Mouse (Mus musculus) c-Kit-negative CD71-positive TER-119-positive erythroid progenitor cells, embryonic 14.5 days (primary cell): Measurements from ENCODE around the gene Snx1.

Experiments used
- DNase-seq: peaks from one replicate; pipeline ENCODE4 v3.0.0-alpha.2; 2013; ENCODE audit warnings: low read depth, low spot score

The Snx1 gene

DNA sequence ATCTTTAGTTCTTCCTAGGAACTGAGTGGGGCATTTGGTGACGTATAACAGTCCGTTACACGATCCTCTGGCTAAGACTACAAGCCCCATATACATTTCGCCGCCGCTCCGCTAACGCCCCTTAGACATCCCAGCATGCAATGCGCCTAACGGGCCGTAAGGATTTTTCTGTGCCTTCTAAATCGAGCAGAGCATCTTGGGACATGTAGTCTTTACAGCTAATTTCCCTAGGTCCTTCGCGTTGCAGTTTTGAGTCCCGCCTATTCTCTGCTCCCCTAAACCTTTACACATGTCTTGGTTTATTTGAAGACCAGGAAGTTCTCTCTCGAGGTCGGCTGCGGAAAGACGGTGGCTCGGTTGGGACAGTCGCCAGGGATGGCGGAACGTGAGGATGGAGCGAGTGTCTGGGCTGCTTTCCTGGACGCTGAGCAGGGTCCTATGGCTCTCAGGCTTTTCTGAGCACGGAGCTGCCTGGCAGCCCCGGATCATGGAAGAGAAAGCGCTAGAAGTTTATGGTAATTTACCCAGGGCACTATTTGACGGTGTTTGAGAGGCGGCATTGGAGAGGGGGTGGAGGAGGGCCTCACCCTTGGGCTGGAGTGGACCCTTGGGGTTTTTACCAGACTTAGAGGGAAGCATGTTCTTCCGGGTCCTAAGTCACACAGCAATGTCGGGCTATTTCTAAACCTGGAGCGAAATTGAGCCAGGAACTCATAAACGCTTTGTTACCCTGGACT, at the start of gene Snx1, which contains the start of gene Ciao2a:
Snx1 (minus strand) TSS at position 132 of the 737 bp plus-strand sequence.
Ciao2a (plus strand) TSS at position 156 of the 737 bp plus-strand sequence.
- peak; percentile 94 for DNase-seq

DNA sequence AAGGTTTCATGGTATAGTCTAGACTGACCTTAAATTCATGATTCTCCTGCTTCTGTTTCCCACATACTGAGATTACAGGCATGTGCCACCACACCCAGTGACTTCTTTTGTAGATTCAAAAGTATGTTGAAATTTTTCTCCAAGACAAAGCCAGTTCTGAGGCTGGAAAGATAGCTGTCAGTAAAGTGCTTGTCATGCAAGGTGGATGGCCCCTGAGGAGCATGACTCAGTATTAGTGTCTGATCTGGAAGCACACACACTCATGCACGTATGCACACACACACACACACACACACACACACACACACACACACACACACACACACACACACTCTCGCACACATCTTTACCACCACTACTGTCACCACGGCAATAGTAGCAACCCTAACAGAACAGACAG, 48.6 kb upstream of the Snx1 start:
- DNase-seq = no peak

DNA sequence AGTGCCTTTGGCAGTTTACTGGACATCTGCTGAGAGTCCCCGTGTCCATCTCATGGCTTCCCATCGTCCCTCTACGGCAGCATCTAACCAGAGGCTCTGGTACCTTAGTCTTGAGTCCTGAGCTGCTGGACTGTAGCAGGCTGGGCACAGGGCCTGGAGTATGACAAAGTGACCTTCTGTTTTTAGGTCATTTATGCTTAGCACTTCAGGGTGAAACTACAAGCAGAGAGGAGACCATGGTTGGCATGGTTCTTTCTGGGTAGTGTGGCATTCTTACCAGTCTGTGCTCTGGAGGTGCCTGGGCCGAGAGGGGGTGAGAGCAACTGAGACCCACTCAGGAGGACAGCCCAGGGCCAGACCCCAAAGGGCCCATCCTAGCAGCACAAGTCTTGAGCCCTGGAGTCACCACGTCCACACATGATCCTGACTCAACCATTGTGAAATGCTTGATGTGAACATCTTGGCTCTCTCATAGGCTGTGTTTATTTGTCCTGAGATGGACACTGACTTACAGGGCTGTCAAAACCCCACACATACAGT, 47.0 kb upstream of the Snx1 start:
- DNase-seq = no peak

DNA sequence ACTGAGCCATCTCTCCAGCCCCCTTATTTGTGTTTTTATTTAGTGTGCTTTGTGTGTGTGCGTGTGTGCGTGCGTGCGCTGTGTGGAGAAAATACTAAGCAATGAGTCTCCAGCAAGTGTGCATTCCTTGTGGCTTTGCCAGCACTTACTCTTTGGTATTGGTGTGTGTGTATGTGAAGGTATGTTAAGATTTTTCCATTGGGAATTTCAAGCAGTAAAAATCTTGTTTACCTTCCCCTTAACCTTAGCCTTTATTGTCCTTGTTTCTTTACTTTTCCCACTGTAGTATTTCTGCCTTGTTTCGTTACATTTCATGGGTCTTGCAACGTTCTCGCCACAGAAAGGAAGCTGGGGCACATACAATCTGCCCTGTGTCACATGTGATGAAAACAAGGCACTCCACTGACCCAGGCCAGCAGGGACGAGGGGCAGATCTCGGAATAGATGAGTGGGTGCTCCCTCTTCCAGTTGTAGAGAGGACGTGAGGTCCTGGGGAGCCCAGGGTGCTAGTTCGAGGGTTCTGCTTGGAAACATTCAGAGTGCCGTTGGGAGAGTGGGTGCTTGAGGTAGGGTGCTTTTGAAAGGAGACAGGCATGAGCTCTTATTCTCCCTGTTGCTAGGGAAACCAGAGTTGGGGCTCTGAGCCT, 45.0 kb upstream of the Snx1 start:
- DNase-seq = no peak

DNA sequence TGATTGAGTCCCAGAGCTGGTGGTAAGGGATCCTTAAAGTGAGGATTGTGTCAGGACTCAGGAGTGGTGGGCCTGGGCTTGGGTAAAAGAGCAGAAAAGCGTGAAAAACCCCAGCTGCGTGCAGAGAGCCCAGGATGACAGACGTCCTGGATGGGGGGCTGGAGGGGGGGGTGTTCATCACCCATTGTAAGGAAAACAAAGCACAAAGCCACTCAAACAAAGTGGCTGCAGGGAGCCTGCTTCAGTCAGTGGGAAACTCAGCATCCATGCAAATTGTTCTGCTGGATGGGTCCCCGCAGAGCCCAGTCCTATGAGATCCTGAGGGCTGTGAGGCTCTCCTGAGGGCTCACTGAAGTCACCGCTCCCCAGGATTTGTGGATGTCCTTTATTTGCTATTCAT, 44.1 kb upstream of the Snx1 start:
- no peak for DNase-seq

DNA sequence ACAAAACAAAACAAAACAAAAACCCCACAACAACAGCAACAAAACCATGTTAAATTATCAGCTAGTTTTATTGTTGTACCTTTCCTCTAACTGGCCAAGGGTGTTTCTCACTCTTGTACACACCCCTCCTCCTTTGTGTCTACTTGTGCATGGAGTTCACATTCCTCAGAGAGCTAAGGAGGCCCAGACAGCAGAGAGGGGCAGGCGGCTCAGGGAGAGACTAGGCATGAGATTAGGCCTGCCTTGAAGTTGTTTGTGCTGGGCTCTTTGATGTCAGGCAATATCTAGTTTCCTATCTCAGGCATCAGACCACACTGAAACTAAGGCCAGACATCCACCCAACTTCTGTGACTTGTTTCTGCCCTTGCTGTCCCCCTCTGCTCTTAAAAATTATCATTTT, 41.8 kb upstream of the Snx1 start:
- DNase-seq = no peak

DNA sequence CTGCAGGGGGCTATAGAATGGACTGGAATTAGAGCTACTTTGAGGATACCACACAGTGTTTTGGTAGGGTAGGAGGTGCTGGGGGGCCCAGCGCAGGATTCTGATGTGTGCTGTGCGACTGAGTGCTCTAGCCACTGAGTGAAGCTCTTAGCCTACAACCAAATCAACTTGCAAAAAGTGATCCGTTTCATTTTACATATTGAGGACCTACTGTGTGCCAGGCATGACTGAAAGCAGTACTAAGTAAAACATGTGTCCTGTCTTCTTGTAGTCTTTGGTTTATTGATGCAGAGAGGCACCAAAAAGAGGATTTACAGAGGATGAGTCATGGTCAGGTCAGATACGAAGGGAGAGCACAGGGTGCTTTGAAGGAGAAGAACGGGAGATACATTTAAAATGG, 40.8 kb upstream of the Snx1 start:
- DNase-seq = no peak

DNA sequence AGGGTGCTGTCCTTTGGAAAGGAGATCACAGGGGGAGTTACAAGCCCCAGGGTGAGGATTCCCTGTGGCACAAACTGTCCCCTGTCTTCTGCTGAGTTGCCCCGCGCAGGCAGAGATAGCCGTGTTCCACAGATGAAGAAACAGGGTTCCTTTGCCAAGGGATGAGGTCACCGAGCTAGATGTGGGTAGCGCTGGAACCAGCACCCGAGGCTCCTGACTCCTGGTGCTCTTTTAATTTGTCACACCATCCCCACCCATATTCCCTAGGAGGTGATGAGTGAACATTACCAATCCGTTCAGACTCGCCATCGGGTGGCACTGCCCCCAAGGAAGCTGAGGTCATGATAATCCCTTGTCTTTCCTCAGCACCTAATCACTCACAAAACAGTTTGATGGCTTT, 36.6 kb upstream of the Snx1 start:
- DNase-seq = no peak

DNA sequence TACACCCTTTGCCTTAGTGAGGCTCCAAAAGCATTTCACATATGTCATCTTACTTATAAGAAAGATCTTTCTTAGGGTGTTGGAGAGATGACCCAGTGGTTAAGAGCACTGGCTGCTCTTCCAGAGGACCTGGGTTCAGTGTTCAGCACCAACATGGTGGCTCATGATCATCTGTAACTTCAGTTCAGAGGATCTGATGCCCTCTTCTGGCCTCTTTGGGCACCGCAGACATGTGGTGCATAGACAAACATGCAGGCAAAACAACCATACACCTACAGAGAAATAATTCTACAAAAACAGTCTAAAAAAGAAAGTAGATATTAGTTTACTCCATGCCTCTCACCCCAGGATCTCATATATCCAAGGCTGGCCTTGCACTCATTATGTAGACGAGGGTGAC, 33.8 kb upstream of the Snx1 start:
- no peak for DNase-seq

DNA sequence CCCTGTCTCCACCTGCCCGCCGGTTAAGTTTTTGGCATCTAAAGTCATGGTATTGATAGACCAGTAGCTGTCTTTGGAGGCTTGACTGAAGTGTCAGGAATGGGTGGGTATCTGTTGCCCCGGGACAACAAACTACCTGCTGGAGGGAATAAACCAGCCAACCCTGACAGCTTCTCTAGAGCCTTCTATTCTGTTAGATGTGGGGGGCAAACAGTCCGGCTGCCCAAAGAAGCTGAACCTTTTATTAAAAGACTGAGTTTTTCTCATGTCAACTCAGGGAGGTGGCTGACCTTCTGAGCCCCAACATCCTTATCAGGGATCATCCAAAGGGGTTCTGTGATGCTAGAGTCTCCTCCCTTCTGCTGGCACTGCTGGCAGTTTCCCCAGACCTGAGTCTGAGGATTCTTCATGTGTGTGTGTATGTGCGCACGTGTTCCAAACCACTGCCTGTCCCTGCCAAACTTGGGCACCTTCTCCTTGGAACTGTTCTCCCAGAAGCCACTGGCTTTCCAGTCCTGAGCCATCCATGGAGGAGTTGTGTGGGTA, 32.6 kb upstream of the Snx1 start:
- peak; percentile 68 for DNase-seq

DNA sequence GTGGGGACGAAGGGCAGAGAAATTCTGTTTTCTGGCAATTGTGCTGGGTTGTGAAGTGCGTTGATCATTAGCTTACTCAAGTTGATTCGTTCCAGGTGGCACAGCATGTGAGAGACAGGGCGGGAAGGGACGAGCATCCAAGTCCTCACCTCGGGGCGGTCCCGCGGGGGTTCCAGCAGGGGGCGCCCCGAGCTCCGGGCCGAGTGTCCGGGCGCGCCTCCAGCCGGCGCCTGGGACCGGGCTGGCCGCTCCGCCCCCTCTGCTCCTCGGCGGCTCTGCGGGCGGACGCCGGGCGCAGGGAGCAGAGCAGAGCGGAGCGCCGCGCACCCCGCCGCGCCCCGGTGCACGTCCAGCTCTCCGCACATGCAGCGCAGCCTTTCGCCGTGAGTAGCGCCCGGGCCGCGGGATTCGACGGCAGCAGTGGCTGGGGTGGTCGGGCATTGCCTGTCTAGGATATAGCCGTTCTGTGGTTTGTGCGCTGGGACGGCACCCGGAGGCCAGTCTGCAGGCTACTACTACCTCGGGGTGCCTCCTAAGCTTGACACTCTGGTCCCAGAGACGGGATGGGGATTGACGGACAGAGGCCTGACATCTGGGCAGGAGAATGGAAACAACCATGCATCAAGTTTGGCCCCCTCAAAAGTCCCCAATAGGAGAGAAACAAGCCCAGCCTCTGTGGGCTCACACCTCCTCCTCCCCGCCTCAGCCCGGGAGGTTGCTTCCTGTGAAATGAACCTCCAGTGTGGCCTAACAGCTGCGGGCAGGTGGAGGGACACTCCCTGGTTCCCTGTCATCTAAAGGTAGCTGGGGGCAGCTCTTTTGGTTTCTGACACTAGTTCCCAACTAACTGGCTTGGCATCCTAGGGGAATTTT, 31.8 kb upstream of the Snx1 start, which contains the start of gene Dapk2:
Dapk2 (plus strand) TSS at position 266 of the 873 bp plus-strand sequence.
- peak; percentile 87 for DNase-seq

DNA sequence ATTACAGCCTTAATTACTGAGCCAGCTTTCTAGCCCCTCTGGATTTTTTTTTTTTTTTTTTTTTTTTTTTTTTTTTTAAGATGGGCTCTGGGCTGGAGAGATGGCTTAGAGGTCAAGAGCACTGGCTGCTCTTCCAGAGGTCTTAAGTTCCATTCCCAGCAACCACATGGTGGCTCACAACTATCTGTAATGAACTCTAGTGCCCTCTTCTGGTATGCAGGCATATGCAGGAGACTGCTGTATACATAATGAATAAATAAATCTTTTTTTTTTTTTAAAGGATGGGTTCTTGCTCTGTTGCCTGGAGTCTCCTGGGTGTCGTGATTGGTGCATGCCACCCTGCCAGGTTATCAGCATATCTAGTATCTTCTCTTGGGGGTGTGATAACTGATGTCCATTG, 29.1 kb upstream of the Snx1 start:
- no peak for DNase-seq

DNA sequence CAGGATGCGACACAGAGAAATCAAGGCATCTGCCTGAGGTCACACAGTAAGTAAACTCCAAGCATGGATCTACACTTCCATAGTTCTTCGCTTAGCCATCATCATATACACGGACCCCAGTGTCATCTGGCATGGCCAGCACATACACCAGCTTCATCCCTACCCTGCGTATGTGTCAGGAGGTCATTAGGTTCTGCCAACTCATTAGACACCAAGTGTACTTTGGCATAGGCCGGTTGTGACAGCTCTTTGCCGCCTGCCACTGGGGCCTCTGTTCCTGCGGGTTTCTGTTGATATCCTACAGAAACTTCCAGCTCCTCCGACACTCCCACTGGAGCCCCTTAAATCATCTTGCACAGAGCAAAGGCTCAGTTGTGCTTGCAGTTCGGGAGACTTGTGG, 27.6 kb upstream of the Snx1 start:
- DNase-seq = no peak

DNA sequence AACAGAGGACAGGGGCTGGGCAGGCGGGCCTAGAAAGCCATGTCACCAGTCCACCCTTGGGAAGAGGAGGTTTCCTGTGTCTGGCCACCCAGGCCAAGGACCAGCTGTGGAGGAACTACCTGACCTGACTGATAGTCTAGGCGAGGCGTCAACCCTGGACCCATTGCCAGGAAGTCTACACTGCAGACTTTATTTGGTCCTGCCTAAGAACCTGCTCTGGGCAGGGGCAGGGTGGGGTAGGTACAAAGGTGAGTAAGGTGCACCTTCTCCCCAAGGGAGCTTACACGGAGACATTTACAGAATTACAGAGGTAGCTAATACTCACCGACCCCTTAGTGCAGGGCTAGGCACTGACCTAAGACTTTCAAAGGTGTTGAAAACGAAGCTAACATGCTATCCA, 27.2 kb upstream of the Snx1 start:
- DNase-seq = no peak

DNA sequence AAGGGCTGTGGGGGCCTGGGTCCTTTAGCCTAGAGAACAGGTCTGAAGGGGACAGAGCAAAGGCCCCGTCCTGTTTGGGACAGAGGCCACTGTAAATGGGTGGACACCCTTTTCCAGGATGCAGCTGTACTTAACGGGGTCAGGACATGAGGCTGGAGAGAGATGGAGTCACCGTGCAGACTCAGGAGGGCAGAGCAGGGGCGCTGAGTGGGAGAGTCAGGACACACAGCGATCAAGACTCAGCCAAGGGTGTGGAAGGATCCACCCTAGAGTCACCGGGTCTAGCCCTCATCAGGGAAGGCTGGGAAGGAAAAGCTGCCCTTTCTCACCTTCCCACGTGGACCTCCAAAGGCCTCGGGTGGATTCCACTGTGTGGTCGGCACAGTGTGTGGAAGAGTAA, 25.6 kb upstream of the Snx1 start:
- DNase-seq = no peak

DNA sequence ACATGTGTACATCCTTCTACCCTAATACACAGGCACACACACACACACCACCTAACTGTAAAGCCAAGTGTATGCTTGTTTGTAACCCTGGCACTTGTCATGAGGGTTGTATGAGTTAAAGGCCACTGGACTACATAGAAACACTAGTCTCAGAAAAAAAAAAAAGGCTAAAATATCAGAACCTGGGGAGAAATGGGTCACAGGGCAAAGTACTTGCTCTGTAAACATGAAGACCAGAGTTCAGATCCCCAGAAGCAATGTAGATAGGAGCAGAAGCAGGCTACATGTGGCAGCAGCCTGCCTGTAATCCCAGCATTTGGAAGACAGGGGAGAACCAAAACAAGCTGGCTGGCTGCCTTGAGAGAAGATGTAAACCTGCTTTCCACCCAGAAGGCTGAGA, 19.8 kb upstream of the Snx1 start:
- DNase-seq = no peak

DNA sequence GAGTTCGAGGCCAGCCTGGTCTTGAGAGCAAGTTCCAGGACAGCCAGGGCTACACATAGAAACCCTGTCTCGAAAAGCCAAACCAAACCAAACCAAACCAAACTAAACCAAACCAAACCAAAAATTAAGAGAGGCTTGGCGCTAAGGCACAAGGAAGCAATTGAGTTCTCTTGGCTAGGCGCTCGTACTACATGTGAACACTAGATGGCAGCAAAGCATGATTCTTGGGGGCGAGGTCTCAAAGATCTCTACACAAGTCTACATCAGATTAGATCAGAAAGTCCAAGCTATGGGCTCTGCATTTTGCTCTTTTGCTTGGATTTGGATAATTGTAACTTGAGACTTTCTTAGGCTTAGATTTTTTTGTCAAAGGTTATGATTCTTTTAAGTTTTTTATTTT, 17.9 kb upstream of the Snx1 start:
- DNase-seq = peak; percentile 68

DNA sequence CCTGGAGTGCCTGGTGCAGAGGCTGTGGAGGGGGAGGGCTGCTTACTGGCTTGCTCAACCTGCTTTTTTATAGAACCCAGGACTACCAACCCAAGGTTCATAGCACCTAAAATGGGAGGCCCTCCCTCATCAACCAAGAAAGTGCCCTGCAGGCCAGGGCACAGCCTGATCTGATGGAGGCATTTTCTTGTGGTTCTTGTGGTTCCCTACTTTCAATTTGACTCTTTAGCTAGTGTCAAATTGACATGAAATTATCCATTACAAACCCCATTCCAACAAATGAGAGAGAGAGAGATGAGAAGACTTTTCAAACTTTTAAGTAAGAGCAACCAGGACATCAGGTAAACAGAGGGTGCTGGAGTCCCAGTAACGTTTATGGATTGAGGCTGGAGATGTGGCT, 15.9 kb upstream of the Snx1 start:
- DNase-seq = no peak

DNA sequence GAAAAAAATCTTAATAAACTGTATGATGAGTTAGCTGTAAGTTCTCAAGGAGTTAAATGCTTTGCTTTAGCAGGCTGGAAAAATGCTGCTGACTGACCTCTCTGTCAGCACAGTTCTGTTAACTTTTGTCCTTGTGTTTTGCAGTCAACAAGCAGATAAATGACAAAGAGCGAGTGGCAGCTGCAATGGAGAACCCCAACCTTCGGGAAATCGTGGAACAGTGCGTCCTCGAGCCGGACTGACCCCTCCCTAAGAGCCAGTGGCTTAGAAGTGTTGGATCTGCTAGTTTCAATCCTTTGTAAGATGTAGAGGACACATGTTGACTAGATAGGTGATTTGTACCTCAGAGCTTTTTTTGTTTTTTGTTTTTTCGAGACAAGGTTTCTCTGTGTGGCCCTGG, 11.8 kb upstream of the Snx1 start:
- DNase-seq = no peak

DNA sequence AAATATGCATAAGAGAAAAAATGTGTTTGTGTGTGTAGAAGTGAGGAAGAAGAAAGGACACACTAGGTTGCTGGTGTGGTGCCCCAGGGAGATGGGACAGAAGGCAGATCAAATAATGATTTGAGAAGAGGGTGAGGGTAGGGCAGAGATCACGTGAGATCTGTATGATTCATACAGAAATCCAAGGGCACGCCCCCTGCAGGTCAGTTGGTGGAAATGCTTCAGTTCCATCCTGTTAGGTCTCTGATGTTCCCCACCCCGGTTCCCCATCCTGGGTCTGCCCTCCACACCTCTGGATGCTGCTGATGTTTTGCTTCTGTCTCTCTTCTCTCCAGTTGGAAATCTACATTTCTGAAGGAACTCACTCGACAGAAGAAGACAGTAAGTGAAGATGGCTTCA, 9.6 kb upstream of the Snx1 start:
- DNase-seq = no peak

DNA sequence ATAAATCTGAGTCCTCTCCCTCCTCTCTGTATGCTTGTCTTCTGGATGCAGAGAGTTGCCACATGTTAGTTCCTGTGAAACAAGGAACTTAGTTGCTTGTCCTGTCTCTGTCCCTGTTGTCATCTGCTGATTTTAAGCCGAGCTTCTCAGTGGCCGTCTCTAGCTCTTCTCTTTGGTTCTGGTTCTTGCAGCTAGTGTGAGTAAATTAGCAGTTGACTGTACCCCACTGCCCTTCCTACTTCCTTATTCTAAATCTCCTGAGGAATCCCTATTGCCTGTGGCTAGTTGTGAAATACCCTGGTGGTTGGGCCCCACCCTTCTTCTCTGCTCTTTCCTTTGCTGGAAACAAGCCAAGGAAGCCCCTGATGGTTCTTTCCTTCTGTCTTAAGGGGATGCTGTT, 5.1 kb upstream of the Snx1 start:
- DNase-seq = no peak

DNA sequence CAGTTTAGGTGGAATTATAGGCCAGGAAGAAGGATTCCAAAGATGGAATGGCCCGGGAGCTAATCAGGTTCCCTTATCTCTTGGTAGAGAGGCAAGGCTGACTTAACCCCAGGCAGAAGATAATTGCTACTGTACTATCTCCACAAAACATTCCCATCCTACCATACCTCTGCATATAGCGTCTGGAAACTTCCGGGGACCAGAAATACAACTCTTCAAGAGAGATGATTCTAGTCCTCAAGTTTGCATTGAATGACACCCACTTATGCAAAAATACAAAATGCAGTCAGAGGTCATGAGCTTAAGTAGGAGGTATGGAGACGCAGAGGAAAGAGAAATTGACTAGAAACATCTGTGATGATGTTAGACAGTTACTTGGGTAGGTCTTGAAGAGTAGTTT, 1.5 kb upstream of the Snx1 start:
- no peak for DNase-seq
